Mouse (Mus musculus) large intestine, adult 2 months (tissue): Measurements from ENCODE around the gene Snrpd3. TPM values are rescaled to one million over a fixed set of nuclear protein-coding genes. Genes with fewer than 3 reads are reported as not detected.
"Not testable (repeated sequence)": the region's sequence is repeated elsewhere in the genome, so short reads cannot be mapped to it uniquely, and the experiment has no call there.

ENCODE experiments used
- DNase-seq: peaks from one replicate; pipeline ENCODE4 v3.0.0-alpha.2; 2012; ENCODE audit warnings: low read depth, low spot score
- WGBS: fragments of 180-500 bp; shearing (Covaris S2); methylation state at CpG from one replicate; pipeline ENCODE4 v1.1.7; 2018; 5-methylcytosine and 5-hydroxymethylcytosine counted together
- polyA plus RNA-seq: library from polyadenylated mRNA; depleted of rRNA; stranded (reverse); fragments of >200 nt; gene quantifications from 2 replicates; pipeline ENCODE4 v1.2.3, GENCODE M21; 2012

Gene Snrpd3
- polyA plus RNA-seq, 1 experiment = 44.8 TPM

GRCm38 (mm10) chr10:75499214-75499613 lies 18.1 kb upstream of the Snrpd3 start:
- not testable (repeated sequence) for DNase-seq
- 83% methylated on average over 7 of the region's 7 CpGs for WGBS

- 50% methylated on average over 3 of the region's 3 CpGs for WGBS
- DNase-seq = no peak
These were observed 17.6 kb upstream of the Snrpd3 start for GRCm38 (mm10) chr10:75499791-75500190.

GRCm38 (mm10) chr10:75500345-75500744 lies 17.0 kb upstream of the Snrpd3 start:
- no peak for DNase-seq
- WGBS = 37% methylated on average over 7 of the region's 7 CpGs

- 90% methylated on average over 1 of the region's 1 CpGs for WGBS
- DNase-seq = no peak
These were observed 15.7 kb upstream of the Snrpd3 start for GRCm38 (mm10) chr10:75501641-75502040.

GRCm38 (mm10) chr10:75503692-75504091 lies 13.7 kb upstream of the Snrpd3 start:
- 89% methylated on average over 7 of the region's 7 CpGs for WGBS
- no peak for DNase-seq

- WGBS = 68% methylated on average over 8 of the region's 8 CpGs
These were observed 12.9 kb upstream of the Snrpd3 start for GRCm38 (mm10) chr10:75504234-75505129.

DNA sequence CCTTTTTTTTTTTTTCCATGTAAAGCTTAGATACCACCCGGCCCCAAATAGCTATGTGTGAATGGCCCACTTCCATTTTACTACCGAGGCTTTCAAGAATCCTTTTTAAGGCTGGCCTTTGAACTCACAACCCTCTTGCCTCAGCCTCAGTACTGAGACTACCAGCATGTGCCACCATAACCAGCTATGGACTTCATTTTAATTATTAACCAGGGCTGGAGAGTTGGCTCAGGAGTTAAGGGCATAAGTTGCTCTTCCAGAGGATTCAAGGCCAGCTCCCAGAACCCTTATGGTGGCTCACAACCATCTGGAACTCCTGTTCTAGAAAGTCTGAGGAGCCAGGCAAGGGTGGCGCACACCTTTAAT lies 12.2 kb upstream of the Snrpd3 start:
- 31% methylated on average over 3 of the region's 3 CpGs for WGBS
- DNase-seq = no peak

More at GRCm38 (mm10) chr10:75504234-75505129, 12.9 kb upstream of the Snrpd3 start:
- no peak for DNase-seq

DNA sequence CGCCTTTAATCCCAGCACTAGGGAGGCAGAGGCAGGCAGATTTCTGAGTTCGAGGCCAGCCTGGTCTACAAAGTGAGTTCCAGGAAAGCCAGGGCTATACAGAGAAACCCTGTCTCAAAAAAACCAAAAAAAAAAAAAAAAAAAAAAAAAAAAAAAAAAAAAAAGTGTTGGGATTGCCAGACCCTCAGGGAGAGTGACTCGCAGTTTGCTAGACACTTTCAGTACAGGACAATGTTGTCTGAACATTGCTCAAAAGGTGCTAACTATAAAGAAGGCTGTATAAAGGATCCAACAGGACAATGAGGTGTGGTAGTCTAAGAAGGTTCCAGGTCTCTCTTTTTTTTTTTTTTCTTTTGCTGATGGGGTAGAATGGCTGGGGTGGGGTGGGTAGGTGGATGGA lies 11.4 kb upstream of the Snrpd3 start:
- not testable (repeated sequence) for DNase-seq
- WGBS = 93% methylated on average over 3 of the region's 3 CpGs

DNA sequence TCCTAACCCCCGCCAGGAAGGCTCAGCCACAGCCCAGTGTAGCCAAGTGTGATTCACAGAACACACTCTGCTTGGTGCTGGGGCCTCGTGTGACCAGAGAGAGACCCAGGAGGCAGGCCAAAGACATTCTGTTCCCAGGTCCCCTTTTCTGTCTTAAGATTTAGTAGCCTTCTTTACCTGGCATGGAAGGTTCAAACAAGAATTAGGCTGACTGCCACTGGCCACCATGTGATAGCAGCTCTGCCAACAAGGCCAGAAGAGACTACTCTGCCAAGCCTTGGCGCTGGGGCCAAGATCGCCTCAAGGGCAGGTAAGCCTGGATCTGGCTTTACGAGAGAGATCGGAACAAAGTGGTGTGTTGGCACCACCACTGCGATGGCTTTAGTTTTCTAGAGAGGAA lies 6.9 kb upstream of the Snrpd3 start:
- DNase-seq = no peak
- 90% methylated on average over 7 of the region's 7 CpGs for WGBS

DNA sequence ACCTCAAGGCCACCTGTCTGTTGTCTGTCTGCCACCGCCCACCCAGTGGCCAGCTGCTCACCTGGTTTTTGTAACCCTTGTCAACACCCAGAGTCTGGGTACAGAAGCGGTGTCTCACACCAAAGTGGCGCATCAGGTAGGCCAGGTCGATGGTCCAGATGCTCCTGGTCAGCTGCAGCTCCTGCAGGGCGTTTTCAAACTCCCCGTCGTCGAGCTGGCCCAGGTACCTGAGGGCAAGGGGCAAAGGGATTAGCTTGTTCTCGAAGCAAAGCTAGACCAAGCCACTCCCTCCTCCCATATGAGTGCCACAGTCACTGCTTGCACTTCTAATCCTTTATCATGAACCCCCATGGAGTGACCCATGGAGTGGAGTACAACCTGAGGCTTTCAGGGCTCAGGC lies 6.3 kb upstream of the Snrpd3 start:
- 79% methylated on average over 9 of the region's 9 CpGs for WGBS
- DNase-seq = no peak

DNA sequence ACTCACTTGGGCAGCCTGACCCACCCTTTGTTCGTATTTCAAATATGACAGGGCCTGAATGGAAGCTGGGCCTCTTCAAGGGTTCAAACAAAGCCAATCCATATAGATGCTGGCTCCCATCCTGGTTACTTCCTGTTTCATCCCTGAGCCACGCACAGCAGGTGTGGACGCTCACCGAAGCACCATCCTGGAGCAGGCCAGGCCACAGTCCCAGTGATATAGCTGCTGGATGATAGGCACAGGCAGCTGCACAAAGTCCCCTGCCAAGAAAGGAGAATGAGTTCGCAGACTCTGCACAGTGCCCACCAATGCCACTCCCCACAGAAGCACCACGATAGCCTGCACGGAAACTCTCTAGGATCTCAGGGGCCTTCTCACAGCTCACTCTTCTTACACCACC lies 5.5 kb upstream of the Snrpd3 start:
- 76% methylated on average over 7 of the region's 7 CpGs for WGBS
- DNase-seq = no peak

GRCm38 (mm10) chr10:75512796-75513195 lies 4.6 kb upstream of the Snrpd3 start:
- 38% methylated on average over 7 of the region's 7 CpGs for WGBS
- no peak for DNase-seq

- whole genome bisulfite sequencing = 83% methylated on average over 8 of the region's 8 CpGs
- no peak for DNase-seq
These were observed 3.9 kb upstream of the Snrpd3 start for GRCm38 (mm10) chr10:75513306-75514067.

DNA sequence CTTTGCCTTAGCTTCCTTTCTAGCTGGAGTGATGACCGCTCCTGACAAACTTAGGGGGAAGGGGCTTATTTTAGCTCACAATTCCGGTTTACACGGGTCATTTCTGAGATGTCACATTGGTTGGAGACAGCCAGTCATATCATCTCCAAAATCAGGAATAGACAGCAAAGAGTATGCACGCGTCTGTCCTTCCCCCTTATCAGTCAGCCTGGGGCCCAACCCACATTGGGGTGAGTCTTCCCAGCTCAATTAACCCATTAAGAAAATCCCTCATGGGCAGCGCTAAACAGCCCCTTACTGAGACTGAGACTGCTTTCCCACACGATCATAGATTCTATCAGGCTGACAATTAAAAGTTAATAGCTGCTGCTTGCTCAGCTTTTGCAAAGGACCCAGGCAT lies 3.0 kb upstream of the Snrpd3 start:
- DNase-seq = no peak
- 48% methylated on average over 7 of the region's 7 CpGs for WGBS

- 31% methylated on average over 4 of the region's 4 CpGs for WGBS
- no peak for DNase-seq
These were observed 1.9 kb upstream of the Snrpd3 start for GRCm38 (mm10) chr10:75515216-75516037.

DNA sequence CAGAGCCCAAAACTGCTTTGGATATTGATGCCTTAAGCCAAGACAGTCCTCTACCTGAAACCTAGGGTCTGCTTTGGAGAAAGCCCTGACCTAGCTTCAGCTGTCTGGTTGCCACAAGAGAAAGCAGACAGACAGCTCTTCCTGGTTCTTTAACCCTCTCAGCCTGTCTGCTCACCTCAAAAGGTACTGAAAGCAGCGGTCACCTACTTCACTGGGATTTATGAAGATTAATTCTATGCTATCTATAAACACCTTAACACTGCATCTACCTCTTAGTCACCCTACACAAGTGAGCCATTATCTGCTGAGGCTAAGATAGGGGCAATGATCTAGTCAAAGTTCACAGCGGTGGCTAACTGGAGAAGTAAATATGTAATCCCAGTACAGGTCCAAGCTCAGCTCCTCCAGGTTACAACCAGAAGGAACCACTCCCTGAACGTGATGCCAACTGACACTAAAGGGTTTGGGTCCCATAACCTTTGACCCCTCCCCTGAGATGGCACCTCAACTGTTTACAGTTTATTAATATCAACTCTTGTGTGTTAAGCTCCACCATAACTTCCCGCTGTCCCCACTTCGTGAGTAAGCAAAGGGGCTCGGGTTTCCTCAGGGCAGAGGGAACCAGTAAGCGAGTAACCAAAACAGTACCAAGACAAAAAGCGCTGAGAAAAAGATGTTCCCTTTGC lies 1.2 kb upstream of the Snrpd3 start:
- DNase-seq = no peak
- 10% methylated on average over 8 of the region's 8 CpGs for WGBS

- WGBS = under 1% methylated on average over 12 of the region's 12 CpGs
These were observed 653 bp upstream of the Snrpd3 start for GRCm38 (mm10) chr10:75516724-75517072.

DNA sequence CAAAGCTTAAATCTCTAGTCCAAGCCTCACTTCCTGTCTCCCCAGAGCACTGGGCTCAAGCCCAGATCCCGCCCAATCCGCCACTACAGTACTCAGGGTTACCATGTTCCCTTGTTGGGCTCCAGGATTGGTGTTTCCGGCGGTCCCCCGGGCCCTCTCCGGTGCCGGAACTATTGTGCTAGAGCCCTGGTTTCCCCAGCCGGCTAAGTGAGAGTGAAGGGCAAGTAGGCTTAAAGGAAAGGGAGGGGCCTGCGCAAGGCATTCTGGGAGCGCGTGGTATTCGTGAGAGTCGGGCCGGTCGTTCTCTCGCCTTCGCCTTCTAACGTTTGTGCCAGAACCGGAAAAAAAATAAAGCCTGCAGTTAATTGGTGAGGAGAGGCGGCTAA lies 400 bp downstream of the Snrpd3 start, which contains the start of gene Gucd1:
Gucd1 (minus strand) TSS at position 215 of the 386 bp plus-strand sequence.
- under 1% methylated on average over 20 of the region's 20 CpGs for WGBS
- DNase-seq = peak; percentile 92

More at GRCm38 (mm10) chr10:75516724-75517072, 653 bp upstream of the Snrpd3 start:
- DNase-seq = no peak

DNA sequence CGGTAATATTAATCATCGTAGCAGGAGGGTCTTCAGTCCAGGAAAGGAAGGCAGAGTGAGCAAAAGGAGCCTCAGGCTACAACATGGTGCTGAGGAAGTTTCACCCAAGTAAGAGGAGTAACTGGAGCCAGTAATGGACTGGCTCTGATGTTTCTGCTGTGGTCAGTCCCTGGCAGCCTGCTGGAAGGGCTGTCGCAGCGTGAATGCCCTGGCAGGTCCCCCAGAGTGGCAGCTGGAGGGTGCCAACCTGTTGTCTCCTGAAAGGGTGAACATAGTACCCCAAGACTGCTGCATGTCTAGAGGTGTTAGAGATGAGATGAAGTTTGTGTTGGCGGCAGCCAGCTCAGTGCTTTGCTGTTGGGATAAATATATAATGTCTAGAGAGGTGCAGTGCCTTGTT lies 3.2 kb downstream of the Snrpd3 start:
- DNase-seq = no peak
- 91% methylated on average over 5 of the region's 5 CpGs for WGBS
